Mouse (Mus musculus) liver, embryonic 13.5 days (tissue): ENCODE measurements around the gene Cntnap2. TPM values are rescaled to one million over a fixed set of nuclear protein-coding genes. Genes with fewer than 3 reads are reported as not detected.

Experiments
- ATAC-seq: fragments of 200-750 bp; cut with Nextera tagmentation; 2 replicates; pipeline ENCODE4 v1.8.0; 2017; ENCODE audit warnings: low read depth, mild to moderate bottlenecking, moderate number of reproducible peaks, moderate library complexity
- DNase-seq: peaks from one replicate; pipeline ENCODE4 v3.0.0; 2022
- H3K27ac ChIP-seq: fragments of 300-500 bp; sonication (generic); 2 replicates; pipeline ENCODE4 v1.5.1; 2015; ENCODE audit warnings: moderate library complexity, mild to moderate bottlenecking, inconsistent platforms
- H3K27me3 ChIP-seq: fragments of 300-500 bp; sonication (generic); 2 replicates; pipeline ENCODE4 v1.6.1; 2015; ENCODE audit warnings: mild to moderate bottlenecking, inconsistent platforms
- H3K36me3 ChIP-seq: fragments of 300-500 bp; sonication (generic); 2 replicates; pipeline ENCODE4 v1.6.1; 2015; ENCODE audit warnings: mild to moderate bottlenecking, inconsistent platforms
- H3K4me1 ChIP-seq: fragments of 300-500 bp; sonication (generic); replicated peaks from 2 replicates; pipeline ENCODE4 v1.6.1; 2015; ENCODE audit warnings: inconsistent platforms
- H3K4me2 ChIP-seq: fragments of 300-500 bp; sonication (generic); 2 replicates; pipeline ENCODE4 v1.6.1; 2015; ENCODE audit warnings: inconsistent platforms, mild to moderate bottlenecking, moderate library complexity
- H3K4me3 ChIP-seq: fragments of 300-500 bp; sonication (generic); replicated peaks from 2 replicates; pipeline ENCODE4 v1.5.1; 2015; ENCODE audit warnings: mild to moderate bottlenecking, inconsistent platforms
- H3K9ac ChIP-seq: fragments of 300-500 bp; sonication (generic); 2 replicates; pipeline ENCODE4 v1.6.1; 2015; ENCODE audit warnings: mild to moderate bottlenecking, inconsistent platforms
- H3K9me3 ChIP-seq: fragments of 300-500 bp; sonication (generic); replicated peaks from 2 replicates; pipeline ENCODE4 v1.6.1; 2016; ENCODE audit warnings: inconsistent platforms
- WGBS: fragments of 180-500 bp; shearing (Covaris S2); methylation state at CpG from one replicate; pipeline ENCODE4 v1.1.7; 2015; ENCODE audit not compliant: insufficient replicate concordance; 5-methylcytosine and 5-hydroxymethylcytosine counted together
- polyA plus RNA-seq: library from polyadenylated mRNA; unstranded; fragments of >200 nt; fragmentation: Nextera tagmentation; extraction: Ambion mirVana; gene quantifications from 2 replicates; pipeline ENCODE4 v1.2.1, GENCODE M21; 2015

Gene Cntnap2
- polyA plus RNA-seq, 1 experiment from 2014 or later: 0.78 TPM

DNA sequence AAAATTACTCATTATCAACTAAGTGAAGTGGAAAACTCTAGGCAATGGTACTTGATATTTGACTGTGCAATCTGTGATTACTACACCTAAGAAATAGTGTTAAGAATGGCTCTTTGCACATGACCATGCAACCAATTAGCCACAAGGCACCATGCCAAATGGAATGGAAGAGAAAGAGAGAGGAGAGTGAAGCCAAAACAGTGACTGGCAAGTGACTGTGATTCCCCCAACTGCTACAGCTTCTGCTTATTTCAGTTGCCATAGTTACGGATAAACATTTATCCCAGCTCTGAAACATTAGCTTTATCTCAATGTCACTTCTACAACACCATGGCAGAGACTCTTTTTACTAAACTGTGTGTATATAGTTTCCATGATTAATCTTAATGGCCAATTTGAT is 1303.0 kb downstream of the Cntnap2 start:
- Histone ChIP-seq H3K27me3 (no peaks in the 10 kb centered on the region), H3K36me3 (no peaks in the 10 kb centered on the region), H3K9ac (no peak overlapping the region), H3K27ac (no peak overlapping the region), H3K9me3 (no peaks in the 10 kb centered on the region), H3K4me2 (no peak overlapping the region), H3K4me1 (no peaks in the 10 kb centered on the region), H3K4me3 (no peak overlapping the region)
- ATAC-seq: no peak
- no peak for DNase-seq
- 76% methylated on average over 1 of the region's 1 CpGs for WGBS

DNA sequence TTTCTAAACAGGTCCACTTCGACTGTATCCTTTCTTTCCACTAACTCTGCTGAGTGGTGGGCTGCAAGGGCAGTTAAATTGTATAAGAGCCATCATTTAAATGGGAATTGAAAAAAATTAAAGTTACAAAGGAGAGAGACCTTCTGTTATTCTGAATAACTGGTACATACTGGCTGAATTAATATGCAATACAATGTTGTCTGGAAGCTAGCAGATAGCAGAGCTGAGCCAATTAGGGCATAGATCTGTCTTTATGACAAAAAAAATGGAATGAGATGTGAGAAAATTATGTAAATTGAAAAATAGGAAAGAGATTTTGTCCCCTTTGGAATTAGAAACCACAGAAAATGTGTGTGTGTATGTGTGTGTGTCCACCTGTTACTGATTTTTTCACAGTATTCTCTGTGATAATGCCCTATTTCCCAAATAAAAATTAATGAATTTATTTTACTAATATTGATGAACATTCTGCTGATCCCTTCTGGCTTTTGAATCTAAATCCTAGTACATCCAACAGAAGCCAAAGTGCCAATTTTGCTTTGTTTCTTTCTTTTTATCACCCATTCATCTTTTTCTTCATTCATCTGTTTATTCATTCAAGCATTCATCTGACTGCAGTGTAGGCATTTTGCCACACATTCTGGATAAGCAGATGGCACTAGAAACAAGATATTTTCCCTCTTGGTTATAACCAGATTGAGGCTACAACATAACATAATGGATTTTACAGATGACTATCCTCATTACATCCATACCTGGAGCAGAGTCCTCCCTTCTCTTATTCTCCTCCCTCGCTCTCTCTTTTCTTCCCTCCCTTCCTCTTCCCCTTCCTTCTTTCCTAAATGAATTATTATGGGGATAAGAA is 1339.8 kb downstream of the Cntnap2 start:
- H3K27me3 ChIP-seq: no peaks in the 10 kb centered on the region
- no peak overlapping the region for H3K4me3 ChIP-seq
- no peak for ATAC-seq
- 38% methylated on average over 2 of the region's 2 CpGs for WGBS
- no peak for DNase-seq
- H3K36me3 ChIP-seq: no peaks in the 10 kb centered on the region
- H3K4me2 ChIP-seq: no peak overlapping the region
- H3K9ac ChIP-seq: no peak overlapping the region
- no peaks in the 10 kb centered on the region for H3K4me1 ChIP-seq
- no peak overlapping the region for H3K27ac ChIP-seq
- H3K9me3 ChIP-seq: no peaks in the 10 kb centered on the region

- Histone ChIP-seq H3K4me3 (no peak overlapping the region), H3K9me3 (no peaks in the 10 kb centered on the region), H3K9ac (no peak overlapping the region), H3K4me1 (no peaks in the 10 kb centered on the region), H3K27me3 (no peaks in the 10 kb centered on the region), H3K36me3 (no peaks in the 10 kb centered on the region), H3K4me2 (no peak overlapping the region), H3K27ac (no peak overlapping the region)
- no peak for DNase-seq
- no peak for ATAC-seq
These were observed 1355.0 kb downstream of the Cntnap2 start for GRCm38 (mm10) chr6:46414154-46414553.

GRCm38 (mm10) chr6:46414562-46414961 is 1355.4 kb downstream of the Cntnap2 start:
- H3K4me1 ChIP-seq: no peaks in the 10 kb centered on the region
- H3K27me3 ChIP-seq: no peaks in the 10 kb centered on the region
- no peak overlapping the region for H3K4me3 ChIP-seq
- ATAC-seq: no peak
- H3K36me3 ChIP-seq: no peaks in the 10 kb centered on the region
- no peak overlapping the region for H3K9ac ChIP-seq
- H3K9me3 ChIP-seq: no peaks in the 10 kb centered on the region
- H3K27ac ChIP-seq: no peak overlapping the region
- no peak for DNase-seq
- 74% methylated on average over 4 of the region's 4 CpGs for WGBS
- no peak overlapping the region for H3K4me2 ChIP-seq

GRCm38 (mm10) chr6:46419827-46420226 is 1360.7 kb downstream of the Cntnap2 start:
- no peak overlapping the region for H3K4me2 ChIP-seq
- DNase-seq: no peak
- H3K27ac ChIP-seq: no peak overlapping the region
- H3K27me3 ChIP-seq: no peaks in the 10 kb centered on the region
- no peaks in the 10 kb centered on the region for H3K36me3 ChIP-seq
- H3K4me1 ChIP-seq: no peaks in the 10 kb centered on the region
- H3K9ac ChIP-seq: no peak overlapping the region
- H3K4me3 ChIP-seq: no peak overlapping the region
- no peak for ATAC-seq
- H3K9me3 ChIP-seq: no peaks in the 10 kb centered on the region

DNA sequence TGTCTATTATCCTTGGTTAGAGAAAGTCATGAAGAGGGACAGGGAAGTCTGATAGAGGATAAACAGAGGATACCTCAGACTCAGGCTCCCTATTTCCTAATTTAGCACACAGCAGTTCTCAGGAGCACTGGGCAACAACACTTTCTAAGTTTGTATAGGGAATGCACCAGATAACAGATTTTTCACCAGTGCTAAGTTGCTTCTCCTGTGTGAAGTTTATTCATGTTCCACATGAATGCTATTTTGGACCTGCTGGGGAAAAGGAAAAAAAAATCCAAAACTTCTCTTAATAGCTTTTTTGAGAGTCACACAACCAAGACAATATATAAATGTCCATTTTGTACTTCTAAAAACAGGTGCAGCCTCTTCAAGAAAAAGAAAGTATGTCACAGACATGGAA is 1361.2 kb downstream of the Cntnap2 start:
- DNase-seq: no peak
- Histone ChIP-seq H3K4me3 (no peak overlapping the region), H3K36me3 (no peaks in the 10 kb centered on the region), H3K4me2 (no peak overlapping the region), H3K27me3 (no peaks in the 10 kb centered on the region), H3K9me3 (no peaks in the 10 kb centered on the region), H3K27ac (no peak overlapping the region), H3K9ac (no peak overlapping the region), H3K4me1 (no peaks in the 10 kb centered on the region)
- ATAC-seq: no peak

- DNase-seq (no peak), ATAC-seq (no peak)
- 54% methylated on average over 5 of the region's 5 CpGs for WGBS
- Histone ChIP-seq H3K4me2 (no peak overlapping the region), H3K4me3 (no peak overlapping the region), H3K4me1 (no peaks in the 10 kb centered on the region), H3K27ac (no peak overlapping the region), H3K9me3 (no peaks in the 10 kb centered on the region), H3K27me3 (no peaks in the 10 kb centered on the region), H3K9ac (no peak overlapping the region), H3K36me3 (no peaks in the 10 kb centered on the region)
These were observed 1369.1 kb downstream of the Cntnap2 start for GRCm38 (mm10) chr6:46428231-46428630.

- no peaks in the 10 kb centered on the region for H3K9me3 ChIP-seq
- DNase-seq (no peak), ATAC-seq (no peak)
- no peaks in the 10 kb centered on the region for H3K36me3 ChIP-seq
- no peak overlapping the region for H3K4me3 ChIP-seq
- no peak overlapping the region for H3K27ac ChIP-seq
- no peak overlapping the region for H3K4me2 ChIP-seq
- H3K9ac ChIP-seq: no peak overlapping the region
- 53% methylated on average over 2 of the region's 2 CpGs for WGBS
- H3K4me1 ChIP-seq: no peaks in the 10 kb centered on the region
- H3K27me3 ChIP-seq: no peaks in the 10 kb centered on the region
These were observed 1391.9 kb downstream of the Cntnap2 start for GRCm38 (mm10) chr6:46450917-46451638.

DNA sequence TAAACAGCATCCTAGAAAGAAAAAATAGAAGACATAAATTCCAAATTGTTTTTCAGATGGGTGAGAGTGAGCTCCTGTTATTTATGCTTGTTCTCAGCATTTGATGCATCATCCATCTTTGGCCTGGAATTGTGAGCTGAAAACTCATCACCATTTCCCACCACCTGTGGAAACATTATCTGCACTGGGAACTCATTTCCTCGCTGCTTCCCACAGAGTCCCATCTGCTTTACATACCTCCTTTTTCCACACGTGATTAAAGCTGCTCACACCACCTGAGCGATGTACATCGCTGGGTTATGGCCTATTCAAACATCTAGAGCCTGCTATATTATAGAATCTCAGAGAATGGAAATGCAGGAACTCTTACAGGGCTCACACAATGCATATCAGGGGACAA is 1413.5 kb downstream of the Cntnap2 start:
- no peak for ATAC-seq
- no peaks in the 10 kb centered on the region for H3K4me1 ChIP-seq
- no peaks in the 10 kb centered on the region for H3K27me3 ChIP-seq
- 50% methylated on average over 4 of the region's 4 CpGs for WGBS
- H3K9me3 ChIP-seq: no peaks in the 10 kb centered on the region
- H3K4me3 ChIP-seq: no peak overlapping the region
- no peaks in the 10 kb centered on the region for H3K36me3 ChIP-seq
- no peak overlapping the region for H3K9ac ChIP-seq
- H3K27ac ChIP-seq: no peak overlapping the region
- DNase-seq: no peak
- H3K4me2 ChIP-seq: no peak overlapping the region

DNA sequence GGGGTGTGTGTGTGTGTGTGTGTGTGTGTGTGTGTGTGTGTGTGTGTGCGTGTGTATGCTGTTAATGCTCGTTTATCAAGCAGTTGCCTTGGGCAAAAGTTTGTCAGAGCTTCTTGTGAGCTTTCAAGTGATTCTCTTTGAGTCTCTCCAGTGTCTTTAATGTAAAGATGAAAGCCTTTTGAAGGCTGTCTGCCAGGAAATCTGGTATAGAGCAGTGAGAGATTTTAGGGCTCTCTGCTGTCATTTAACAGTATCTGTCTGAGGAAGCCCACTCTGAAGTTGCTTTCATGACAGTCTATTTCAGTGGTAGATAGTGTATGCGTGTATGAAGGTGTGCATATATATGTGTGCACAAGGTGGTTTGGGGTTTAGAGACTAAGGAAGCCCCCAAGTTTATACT is 1425.2 kb downstream of the Cntnap2 start:
- no peak for ATAC-seq
- Histone ChIP-seq H3K36me3 (no peaks in the 10 kb centered on the region), H3K4me2 (no peak overlapping the region), H3K4me3 (no peak overlapping the region), H3K4me1 (no peaks in the 10 kb centered on the region), H3K27ac (no peak overlapping the region), H3K27me3 (no peaks in the 10 kb centered on the region), H3K9ac (no peak overlapping the region), H3K9me3 (no peaks in the 10 kb centered on the region)
- no peak for DNase-seq
- 56% methylated on average over 3 of the region's 3 CpGs for WGBS

DNA sequence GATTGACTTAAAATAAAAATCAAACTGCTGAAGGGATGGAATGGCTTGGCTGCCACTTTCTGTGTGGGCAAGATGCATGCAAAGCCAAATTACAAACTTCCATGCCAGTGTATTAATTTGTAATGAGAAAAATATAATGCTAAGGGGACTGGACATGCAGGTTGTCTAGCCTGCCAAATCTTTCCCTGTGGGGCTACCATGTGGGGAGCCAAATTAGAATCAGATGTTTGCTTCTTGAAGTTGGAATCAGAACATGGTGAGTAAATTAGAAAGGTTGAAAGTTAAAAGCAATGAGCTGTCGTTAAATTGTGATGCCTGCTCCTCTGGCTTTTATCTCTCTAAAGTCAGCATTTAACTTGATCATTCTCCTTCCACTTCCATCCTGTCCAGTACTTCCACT is 1443.6 kb downstream of the Cntnap2 start:
- no peaks in the 10 kb centered on the region for H3K27me3 ChIP-seq
- WGBS: 38% methylated on average over 1 of the region's 1 CpGs
- ATAC-seq: no peak
- H3K4me3 ChIP-seq: no peak overlapping the region
- H3K4me2 ChIP-seq: no peak overlapping the region
- H3K4me1 ChIP-seq: no peaks in the 10 kb centered on the region
- DNase-seq: no peak
- H3K27ac ChIP-seq: no peak overlapping the region
- H3K9ac ChIP-seq: no peak overlapping the region
- no peaks in the 10 kb centered on the region for H3K36me3 ChIP-seq
- no peaks in the 10 kb centered on the region for H3K9me3 ChIP-seq

DNA sequence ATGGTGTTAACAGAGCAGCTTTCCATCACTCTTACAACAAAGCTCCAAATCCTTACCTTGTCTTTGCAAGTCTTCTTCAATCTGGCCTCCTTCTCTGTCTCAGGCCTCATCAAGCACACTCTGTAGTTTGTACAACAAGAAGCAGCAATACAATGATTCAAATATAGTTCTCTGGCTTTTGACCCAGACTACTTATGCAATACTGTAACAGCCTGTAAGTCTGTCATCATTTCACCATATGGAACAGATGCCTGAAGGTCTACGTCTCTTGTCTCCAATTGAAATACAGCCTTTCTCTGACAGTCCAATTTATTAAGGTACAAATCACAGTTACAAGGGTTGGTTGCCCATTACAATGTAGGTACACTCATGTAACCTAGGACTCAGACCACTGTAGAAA is 1453.7 kb downstream of the Cntnap2 start:
- no peak overlapping the region for H3K4me3 ChIP-seq
- no peaks in the 10 kb centered on the region for H3K4me1 ChIP-seq
- no peak for ATAC-seq
- no peaks in the 10 kb centered on the region for H3K9me3 ChIP-seq
- no peak overlapping the region for H3K27ac ChIP-seq
- no peaks in the 10 kb centered on the region for H3K27me3 ChIP-seq
- no peak overlapping the region for H3K9ac ChIP-seq
- no peak overlapping the region for H3K4me2 ChIP-seq
- DNase-seq: no peak
- no peaks in the 10 kb centered on the region for H3K36me3 ChIP-seq
- WGBS: 72% methylated on average over 1 of the region's 1 CpGs
